Mouse (Mus musculus): Measurements from ENCODE around the gene Olfr773. TPM values are rescaled to one million over a fixed set of nuclear protein-coding genes. Genes with fewer than 3 reads are reported as not detected.
"Not testable (repeated sequence)": the region's sequence is repeated elsewhere in the genome, so short reads cannot be mapped to it uniquely, and the experiment has no call there.

The Olfr773 gene
- not detected in 2 replicates for polyA plus RNA-seq (2015; fragmentation: Nextera tagmentation; extraction: Ambion mirVana)

DNA sequence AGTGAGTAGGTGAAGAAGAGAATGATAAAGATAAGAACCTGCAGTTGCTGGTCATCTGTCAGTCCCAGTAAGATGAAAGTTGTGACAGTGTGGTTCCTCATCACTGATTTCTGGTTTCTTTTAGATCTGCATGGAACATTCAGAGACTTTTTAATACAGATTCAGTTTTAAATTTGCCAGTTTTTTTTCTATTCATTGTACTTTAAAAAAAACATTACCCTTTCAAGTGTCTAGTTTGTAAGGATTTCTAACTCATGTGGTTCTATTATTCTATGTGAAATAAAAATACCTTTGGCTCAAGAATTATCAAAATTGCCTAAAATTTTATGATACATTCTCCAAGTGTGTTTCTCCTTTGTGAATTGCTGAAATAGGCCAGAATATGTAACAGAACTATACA is at the start of gene Olfr773:
Gene Olfr773 (minus strand): TSS at position 101 of the 400 bp plus-strand sequence.
- not testable (repeated sequence) for ATAC-seq; H3K4me3 ChIP-seq (ENCODE audit: low read depth, low read length); H3K4me1 ChIP-seq (replicated peaks; ENCODE audit: control insufficient read depth, insufficient read depth, low read length); H3K9ac ChIP-seq (ENCODE audit: low read depth, low read length); H3K4me2 ChIP-seq (replicated peaks; ENCODE audit: low read depth); H3K36me3 ChIP-seq (ENCODE audit: control insufficient read depth, insufficient read depth); H3K9me3 ChIP-seq (ENCODE audit: control insufficient read depth); H3K27me3 ChIP-seq (replicated peaks; ENCODE audit: control insufficient read depth, insufficient read depth, low read length); H3K27ac ChIP-seq (ENCODE audit: low read depth, low read length)

DNA sequence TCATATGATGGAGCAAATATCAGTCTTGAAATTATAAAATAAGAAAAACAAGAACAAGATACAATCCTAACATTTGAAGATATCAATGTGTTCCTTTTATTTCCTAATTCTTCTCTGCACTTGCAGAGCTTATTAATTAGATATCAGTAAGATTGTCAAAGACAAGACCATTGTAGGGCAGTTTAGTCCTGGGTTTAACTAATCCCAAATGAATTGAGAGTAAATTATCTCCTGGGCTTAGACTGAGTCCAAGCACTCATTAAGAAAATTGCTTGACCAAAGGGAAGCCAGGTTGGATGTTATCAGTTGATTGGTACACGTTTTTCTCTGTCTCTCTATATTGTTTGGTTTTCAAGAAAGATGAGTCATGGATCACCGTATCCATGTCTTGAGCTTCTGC is 48.7 kb upstream of the Olfr773 start, which contains the start of gene Olfr774:
Gene Olfr774 (plus strand): TSS at position 301 of the 400 bp plus-strand sequence.
- no peak for ATAC-seq
- H3K4me1 ChIP-seq (replicated peaks; ENCODE audit: control insufficient read depth, insufficient read depth, low read length): no peaks in the 10 kb centered on the region

DNA sequence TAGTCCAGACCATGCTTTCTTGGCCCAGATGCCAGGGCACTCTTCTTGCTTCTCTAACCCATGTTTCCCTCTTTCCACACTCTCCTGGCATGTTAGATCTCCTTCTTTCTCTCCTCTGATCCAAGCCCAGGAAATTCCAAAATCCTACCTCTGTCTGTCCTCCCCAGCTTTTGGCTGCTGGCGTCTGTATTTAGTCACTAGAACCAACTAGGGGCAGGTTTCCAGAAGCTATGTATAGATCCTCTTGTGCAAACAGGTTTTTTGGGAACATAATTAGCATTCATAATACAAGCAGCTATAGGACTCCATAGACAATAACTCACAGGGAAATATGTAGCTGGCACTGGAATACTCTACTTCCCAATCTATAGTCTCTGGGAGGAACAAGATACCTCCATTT is 43.5 kb upstream of the Olfr773 start:
- no peaks in the 10 kb centered on the region for H3K4me1 ChIP-seq (replicated peaks; ENCODE audit: control insufficient read depth, insufficient read depth, low read length)
- H3K9me3 ChIP-seq (ENCODE audit: control insufficient read depth): no peaks in the 10 kb centered on the region
- no peak for ATAC-seq
- H3K27ac ChIP-seq (ENCODE audit: low read depth, low read length): no peak overlapping the region
- H3K4me3 ChIP-seq (ENCODE audit: low read depth, low read length): no peak overlapping the region
- TF ChIP-seq CTCF (IDR thresholded peaks at IDR 0.05; ENCODE audit: low read depth): no peak
- no peak overlapping the region for H3K4me2 ChIP-seq (replicated peaks; ENCODE audit: low read depth)
- no peak overlapping the region for H3K9ac ChIP-seq (ENCODE audit: low read depth, low read length)
- no peaks in the 10 kb centered on the region for H3K27me3 ChIP-seq (replicated peaks; ENCODE audit: control insufficient read depth, insufficient read depth, low read length)
- H3K36me3 ChIP-seq (ENCODE audit: control insufficient read depth, insufficient read depth): no peaks in the 10 kb centered on the region
- 96% methylated on average over 1 of the region's 1 CpGs for WGBS

More for the DNA sequence above, 48.7 kb upstream of the Olfr773 start, which contains the start of gene Olfr774:
- no peak within 1 kb of the TSS for H3K4me3 ChIP-seq (ENCODE audit: low read depth, low read length)
- no peak within 1 kb of the TSS for H3K27ac ChIP-seq (ENCODE audit: low read depth, low read length)
- H3K4me2 ChIP-seq (replicated peaks; ENCODE audit: low read depth): no peak within 1 kb of the TSS
- no peak for TF ChIP-seq CTCF (IDR thresholded peaks at IDR 0.05; ENCODE audit: low read depth)
- WGBS: 66% methylated on average over 2 of the region's 2 CpGs
- H3K9ac ChIP-seq (ENCODE audit: low read depth, low read length): no peak within 1 kb of the TSS
- no peaks in the 10 kb centered on the region for H3K27me3 ChIP-seq (replicated peaks; ENCODE audit: control insufficient read depth, insufficient read depth, low read length)
- no peaks in the 10 kb centered on the region for H3K36me3 ChIP-seq (ENCODE audit: control insufficient read depth, insufficient read depth)
- H3K9me3 ChIP-seq (ENCODE audit: control insufficient read depth): no peaks in the 10 kb centered on the region

DNA sequence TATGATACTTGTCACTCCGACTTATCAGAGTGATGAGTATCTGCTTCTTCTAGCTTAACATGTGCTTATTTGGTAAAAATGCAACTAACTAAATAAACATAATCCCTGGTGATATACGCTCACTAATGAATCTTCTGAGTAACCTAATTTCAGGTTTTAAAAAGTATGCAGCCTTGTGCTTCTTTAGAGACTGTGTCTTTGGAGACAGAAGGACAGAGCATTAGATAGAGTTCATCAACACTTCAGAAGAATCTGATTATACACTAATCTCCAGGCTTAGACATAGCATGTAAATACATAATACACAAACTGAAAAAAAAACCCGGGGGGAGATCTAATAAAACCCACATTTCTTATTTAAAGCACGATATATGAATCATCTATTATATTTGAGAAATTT is 9.4 kb downstream of the Olfr773 start, which contains the start of gene Olfr772:
Gene Olfr772 (minus strand): TSS at position 101 of the 400 bp plus-strand sequence.
- H3K4me2 ChIP-seq (replicated peaks; ENCODE audit: low read depth); ATAC-seq; H3K9ac ChIP-seq (ENCODE audit: low read depth, low read length); H3K27ac ChIP-seq (ENCODE audit: low read depth, low read length); H3K27me3 ChIP-seq (replicated peaks; ENCODE audit: control insufficient read depth, insufficient read depth, low read length); H3K4me3 ChIP-seq (ENCODE audit: low read depth, low read length); H3K4me1 ChIP-seq (replicated peaks; ENCODE audit: control insufficient read depth, insufficient read depth, low read length); H3K9me3 ChIP-seq (ENCODE audit: control insufficient read depth); H3K36me3 ChIP-seq (ENCODE audit: control insufficient read depth, insufficient read depth): not testable (repeated sequence)
- WGBS: 81% methylated on average over 3 of the region's 4 CpGs

DNA sequence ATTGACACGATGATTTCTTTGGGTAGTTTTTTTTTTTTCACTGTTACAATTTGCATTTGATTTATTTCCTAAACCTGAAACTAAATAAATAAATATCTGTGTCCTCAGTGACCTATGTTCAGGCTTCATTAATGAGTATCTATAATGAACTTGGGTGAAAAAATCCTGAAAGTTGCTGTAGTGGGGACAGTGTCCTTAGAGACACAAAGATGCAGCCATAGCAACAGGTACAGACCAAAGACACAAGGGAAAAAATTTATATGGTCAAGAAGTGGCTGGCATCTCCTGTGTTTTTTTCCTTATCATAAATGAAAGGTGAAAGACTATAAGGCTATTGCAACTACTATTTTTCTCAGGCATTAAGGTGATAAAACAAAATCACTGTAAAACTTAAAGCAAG is 22.6 kb downstream of the Olfr773 start, which contains the start of gene Olfr771:
Gene Olfr771 (minus strand): TSS at position 101 of the 400 bp plus-strand sequence.
- H3K9me3 ChIP-seq (ENCODE audit: control insufficient read depth): no peaks in the 10 kb centered on the region
- no peaks in the 10 kb centered on the region for H3K27me3 ChIP-seq (replicated peaks; ENCODE audit: control insufficient read depth, insufficient read depth, low read length)
- no peak within 1 kb of the TSS for H3K9ac ChIP-seq (ENCODE audit: low read depth, low read length)
- H3K4me1 ChIP-seq (replicated peaks; ENCODE audit: control insufficient read depth, insufficient read depth, low read length): no peaks in the 10 kb centered on the region
- H3K4me3 ChIP-seq (ENCODE audit: low read depth, low read length): no peak within 1 kb of the TSS
- no peaks in the 10 kb centered on the region for H3K36me3 ChIP-seq (ENCODE audit: control insufficient read depth, insufficient read depth)
- 79% methylated on average over 1 of the region's 1 CpGs for WGBS
- ATAC-seq: no peak
- no peak for TF ChIP-seq CTCF (IDR thresholded peaks at IDR 0.05; ENCODE audit: low read depth)
- H3K4me2 ChIP-seq (replicated peaks; ENCODE audit: low read depth): no peak within 1 kb of the TSS
- no peak within 1 kb of the TSS for H3K27ac ChIP-seq (ENCODE audit: low read depth, low read length)

DNA sequence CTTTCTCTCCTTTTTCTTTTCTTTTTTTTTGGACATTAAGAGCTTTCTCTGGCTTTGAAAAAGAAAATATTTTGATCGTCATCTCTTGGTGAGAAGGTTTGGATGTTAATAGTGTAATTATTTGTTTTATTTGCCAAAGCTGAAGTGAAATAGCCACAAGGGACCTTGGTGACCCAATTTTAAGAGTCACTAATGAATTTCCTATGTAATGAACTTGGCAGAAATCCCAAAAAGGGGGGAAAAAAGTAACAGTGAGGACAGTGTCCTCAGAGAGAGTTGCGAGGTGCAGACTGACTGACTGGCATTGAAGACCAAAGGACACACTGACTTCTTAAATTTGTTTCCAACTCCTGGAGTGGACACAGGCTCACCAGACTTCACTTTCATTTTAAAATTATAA is 48.3 kb downstream of the Olfr773 start, which contains the start of gene Olfr770:
Gene Olfr770 (minus strand): TSS at position 101 of the 400 bp plus-strand sequence.
- no peak for TF ChIP-seq CTCF (IDR thresholded peaks at IDR 0.05; ENCODE audit: low read depth)
- Histone ChIP-seq H3K27me3 (replicated peaks; ENCODE audit: control insufficient read depth, insufficient read depth, low read length) (no peaks in the 10 kb centered on the region), H3K36me3 (ENCODE audit: control insufficient read depth, insufficient read depth) (no peaks in the 10 kb centered on the region), H3K9ac (ENCODE audit: low read depth, low read length) (no peak within 1 kb of the TSS), H3K4me2 (replicated peaks; ENCODE audit: low read depth) (no peak within 1 kb of the TSS), H3K4me3 (ENCODE audit: low read depth, low read length) (no peak within 1 kb of the TSS), H3K9me3 (ENCODE audit: control insufficient read depth) (no peaks in the 10 kb centered on the region), H3K4me1 (replicated peaks; ENCODE audit: control insufficient read depth, insufficient read depth, low read length) (no peaks in the 10 kb centered on the region), H3K27ac (ENCODE audit: low read depth, low read length) (no peak within 1 kb of the TSS)
- no peak for ATAC-seq
- 81% methylated on average over 2 of the region's 2 CpGs for WGBS

Other genes with a start within 250 kb of the Olfr773 start
- gene Mettl7b, start 226.4 kb downstream of the Olfr773 start, polyA plus RNA-seq (2015; fragmentation: Nextera tagmentation; extraction: Ambion mirVana): 232 and 250 TPM in 2 replicates
- gene Olfr9, start 198.0 kb downstream of the Olfr773 start, polyA plus RNA-seq (2015; fragmentation: Nextera tagmentation; extraction: Ambion mirVana): not detected in 2 replicates
- gene Olfr763, start 176.6 kb downstream of the Olfr773 start, polyA plus RNA-seq (2015; fragmentation: Nextera tagmentation; extraction: Ambion mirVana): not detected in 2 replicates
- gene Olfr764-ps1, start 147.5 kb downstream of the Olfr773 start, polyA plus RNA-seq (2015; fragmentation: Nextera tagmentation; extraction: Ambion mirVana): not detected in 2 replicates
- not detected in 2 replicates for gene Olfr765, start 137.4 kb downstream of the Olfr773 start, polyA plus RNA-seq (2015; fragmentation: Nextera tagmentation; extraction: Ambion mirVana)
- gene Olfr766-ps1, start 118.4 kb downstream of the Olfr773 start, polyA plus RNA-seq (2015; fragmentation: Nextera tagmentation; extraction: Ambion mirVana): not detected in 2 replicates
- not detected in 2 replicates for gene Olfr767, start 104.5 kb downstream of the Olfr773 start, polyA plus RNA-seq (2015; fragmentation: Nextera tagmentation; extraction: Ambion mirVana)
- gene Olfr768, start 88.0 kb downstream of the Olfr773 start, polyA plus RNA-seq (2015; fragmentation: Nextera tagmentation; extraction: Ambion mirVana): not detected in 2 replicates
- gene Olfr769, start 69.6 kb downstream of the Olfr773 start, polyA plus RNA-seq (2015; fragmentation: Nextera tagmentation; extraction: Ambion mirVana): not detected in 2 replicates
- gene Olfr770, start 48.4 kb downstream of the Olfr773 start, polyA plus RNA-seq (2015; fragmentation: Nextera tagmentation; extraction: Ambion mirVana): not detected in 2 replicates
- gene Olfr771, start 22.7 kb downstream of the Olfr773 start, polyA plus RNA-seq (2015; fragmentation: Nextera tagmentation; extraction: Ambion mirVana): not detected in 2 replicates
- gene Olfr772, start 9.5 kb downstream of the Olfr773 start, polyA plus RNA-seq (2015; fragmentation: Nextera tagmentation; extraction: Ambion mirVana): not detected in 2 replicates
- gene Olfr774, start 48.8 kb upstream of the Olfr773 start, polyA plus RNA-seq (2015; fragmentation: Nextera tagmentation; extraction: Ambion mirVana): not detected in 2 replicates
- gene Olfr775, start 61.0 kb upstream of the Olfr773 start, polyA plus RNA-seq (2015; fragmentation: Nextera tagmentation; extraction: Ambion mirVana): not detected in 2 replicates
- gene Olfr776, start 71.7 kb upstream of the Olfr773 start, polyA plus RNA-seq (2015; fragmentation: Nextera tagmentation; extraction: Ambion mirVana): not detected in 2 replicates
- not detected in 2 replicates for gene Olfr777, start 84.1 kb upstream of the Olfr773 start, polyA plus RNA-seq (2015; fragmentation: Nextera tagmentation; extraction: Ambion mirVana)
- not detected in 2 replicates for gene Olfr780, start 130.7 kb upstream of the Olfr773 start, polyA plus RNA-seq (2015; fragmentation: Nextera tagmentation; extraction: Ambion mirVana)
- not detected in 2 replicates for gene Olfr781, start 141.4 kb upstream of the Olfr773 start, polyA plus RNA-seq (2015; fragmentation: Nextera tagmentation; extraction: Ambion mirVana)
- gene Olfr782, start 161.4 kb upstream of the Olfr773 start, polyA plus RNA-seq (2015; fragmentation: Nextera tagmentation; extraction: Ambion mirVana): not detected in 2 replicates
- gene Olfr784, start 196.7 kb upstream of the Olfr773 start, polyA plus RNA-seq (2015; fragmentation: Nextera tagmentation; extraction: Ambion mirVana): 0.04 TPM in 1 of 2 replicates, not detected in the other
- gene Olfr785, start 218.0 kb upstream of the Olfr773 start, polyA plus RNA-seq (2015; fragmentation: Nextera tagmentation; extraction: Ambion mirVana): not detected in 2 replicates
- not detected in 2 replicates for gene Olfr786, start 239.9 kb upstream of the Olfr773 start, polyA plus RNA-seq (2015; fragmentation: Nextera tagmentation; extraction: Ambion mirVana)